Mouse (Mus musculus) midbrain, embryonic 12.5 days (tissue): ENCODE measurements at regions not wholly inside any gene's neighbourhood (a gene's known extent, or its start where the extent isn't known, plus 50 kb on each side); places are given as distances from the start of the nearest gene placed in this dataset.

Source experiments
- ATAC-seq: fragments of 200-750 bp; cut with Nextera tagmentation; 2 replicates; pipeline ENCODE4 v1.8.0; 2017; ENCODE audit warnings: low read depth, moderate TSS enrichment, moderate library complexity; ENCODE audit not compliant: low FRiP score
- H3K27ac ChIP-seq: fragments of 300-500 bp; sonication (generic); replicated peaks from 2 replicates; pipeline ENCODE4 v1.5.1; 2016; ENCODE audit warnings: mild to moderate bottlenecking
- H3K27me3 ChIP-seq: fragments of 300-500 bp; sonication (generic); 2 replicates; pipeline ENCODE4 v1.6.1; 2016; ENCODE audit warnings: mild to moderate bottlenecking
- H3K36me3 ChIP-seq: fragments of 300-500 bp; sonication (generic); 2 replicates; pipeline ENCODE4 v1.6.1; 2016
- H3K4me1 ChIP-seq: fragments of 300-500 bp; sonication (generic); 2 replicates; pipeline ENCODE4 v1.6.1; 2016
- H3K4me2 ChIP-seq: fragments of 300-500 bp; sonication (generic); replicated peaks from 2 replicates; pipeline ENCODE4 v1.6.1; 2016; ENCODE audit warnings: mild to moderate bottlenecking, moderate library complexity
- H3K4me3 ChIP-seq: fragments of 300-500 bp; sonication (generic); 2 replicates; pipeline ENCODE4 v1.5.1; 2016; ENCODE audit warnings: mild to moderate bottlenecking
- H3K9ac ChIP-seq: fragments of 300-500 bp; sonication (generic); replicated peaks from 2 replicates; pipeline ENCODE4 v1.6.1; 2016; ENCODE audit warnings: mild to moderate bottlenecking, moderate library complexity
- H3K9me3 ChIP-seq: fragments of 300-500 bp; sonication (generic); 2 replicates; pipeline ENCODE4 v1.6.1; 2016; ENCODE audit warnings: mild to moderate bottlenecking
- WGBS: fragments of 180-500 bp; shearing (Covaris S2); methylation state at CpG from one replicate; pipeline ENCODE4 v1.1.7; 2016; 5-methylcytosine and 5-hydroxymethylcytosine counted together

DNA sequence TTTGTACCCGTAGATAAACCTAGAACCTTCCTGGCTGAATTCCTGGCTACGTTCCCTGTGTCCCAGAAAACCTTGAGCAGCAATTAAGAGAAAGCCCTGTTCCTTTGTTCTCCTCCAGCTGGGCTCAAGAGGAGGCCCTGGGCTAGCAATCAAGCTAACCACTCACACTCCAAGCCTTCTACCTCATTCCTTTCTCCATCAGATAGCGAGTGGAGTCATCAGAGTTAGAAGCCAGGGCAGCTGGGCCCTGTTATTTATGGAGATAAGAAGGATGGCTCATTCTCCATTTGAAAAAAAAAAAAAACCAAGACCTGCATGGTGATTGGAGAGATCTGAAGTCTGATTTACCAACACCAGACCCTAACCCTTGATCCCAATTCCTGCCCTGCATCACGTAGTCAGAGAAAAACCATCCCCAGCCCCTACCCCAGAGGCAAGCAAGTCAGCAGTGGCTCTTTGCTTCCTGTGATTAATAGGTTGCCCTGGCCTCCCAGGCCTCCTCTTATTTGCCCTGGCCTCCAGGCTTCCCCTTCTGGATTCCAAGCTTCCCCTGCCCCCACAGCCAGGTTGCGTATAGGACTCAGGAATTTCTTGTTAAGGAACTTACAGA, 181.3 kb upstream of the Bcor start:
- no peak for ATAC-seq
- Histone ChIP-seq H3K4me3 (no peak overlapping the region), H3K4me1 (no peaks in the 10 kb centered on the region), H3K36me3 (no peaks in the 10 kb centered on the region), H3K9me3 (no peaks in the 10 kb centered on the region), H3K4me2 (no peak overlapping the region), H3K27me3 (no peaks in the 10 kb centered on the region), H3K9ac (no peak overlapping the region), H3K27ac (no peak overlapping the region)
- WGBS: 73% methylated on average over 5 of the region's 5 CpGs

DNA sequence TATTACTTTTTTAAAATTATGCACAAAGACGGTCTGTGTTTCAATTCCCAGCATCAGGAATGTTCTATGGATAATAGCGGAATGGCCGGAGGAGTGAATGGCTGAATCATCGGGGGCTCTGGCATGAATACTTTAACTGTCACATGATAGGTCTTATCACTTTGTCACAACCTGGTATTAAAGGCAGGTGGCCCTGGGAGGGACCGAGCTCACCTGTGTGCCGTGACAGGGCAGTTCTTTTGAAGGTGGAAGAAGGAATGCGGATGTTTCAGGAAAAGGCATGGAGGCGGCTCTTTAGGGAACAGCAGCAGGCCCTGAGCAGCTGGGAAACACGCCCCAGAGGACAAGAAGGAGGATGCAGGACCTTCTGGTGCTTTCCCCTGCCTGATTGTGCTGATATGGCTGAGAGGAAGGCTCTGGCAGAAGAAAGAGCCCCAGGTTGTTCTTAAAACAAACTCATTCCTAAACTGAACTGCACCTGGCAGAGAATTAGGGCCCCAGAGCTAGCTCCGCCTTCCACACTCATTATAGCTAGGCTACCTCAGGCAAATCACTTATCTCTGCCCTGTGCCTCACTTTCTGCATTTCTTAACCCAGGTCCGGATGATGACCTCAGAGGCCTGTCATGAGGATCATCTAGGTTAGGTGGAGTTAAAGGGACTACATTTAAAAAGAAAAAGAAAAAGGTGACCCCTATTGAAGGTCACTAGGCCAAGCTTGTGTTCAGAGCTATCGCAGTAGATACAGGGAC, 184.8 kb upstream of the Bcor start:
- no peak for ATAC-seq
- H3K4me3 ChIP-seq: no peak overlapping the region
- H3K36me3 ChIP-seq: no peaks in the 10 kb centered on the region
- WGBS: 83% methylated on average over 12 of the region's 12 CpGs
- no peaks in the 10 kb centered on the region for H3K4me1 ChIP-seq
- no peaks in the 10 kb centered on the region for H3K9me3 ChIP-seq
- H3K9ac ChIP-seq: no peak overlapping the region
- no peak overlapping the region for H3K27ac ChIP-seq
- no peak overlapping the region for H3K4me2 ChIP-seq
- H3K27me3 ChIP-seq: no peaks in the 10 kb centered on the region

DNA sequence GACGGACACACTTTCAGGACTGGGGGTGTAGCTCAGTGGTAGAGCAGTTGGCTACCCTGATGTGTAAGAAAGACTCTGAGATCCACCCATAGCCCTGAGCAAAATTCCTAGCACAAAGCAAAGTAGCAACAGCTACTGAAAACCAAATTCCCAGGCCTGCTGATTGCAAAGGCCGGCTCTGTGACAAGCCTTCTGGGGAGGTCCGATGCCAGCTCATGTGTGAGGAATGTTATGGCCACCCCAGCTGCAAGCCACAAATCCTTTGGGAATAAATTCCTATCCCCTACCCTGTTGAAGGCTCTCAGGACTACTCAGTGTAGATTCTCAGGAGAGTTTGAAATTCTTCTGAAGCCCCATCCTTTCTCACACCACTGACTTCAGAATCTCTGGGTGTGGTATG, 186.7 kb upstream of the Bcor start:
- no peak overlapping the region for H3K27ac ChIP-seq
- H3K27me3 ChIP-seq: no peaks in the 10 kb centered on the region
- ATAC-seq: no peak
- H3K4me1 ChIP-seq: no peaks in the 10 kb centered on the region
- H3K9ac ChIP-seq: no peak overlapping the region
- no peaks in the 10 kb centered on the region for H3K9me3 ChIP-seq
- H3K4me3 ChIP-seq: no peak overlapping the region
- WGBS: 74% methylated on average over 3 of the region's 3 CpGs
- no peak overlapping the region for H3K4me2 ChIP-seq
- no peaks in the 10 kb centered on the region for H3K36me3 ChIP-seq

DNA sequence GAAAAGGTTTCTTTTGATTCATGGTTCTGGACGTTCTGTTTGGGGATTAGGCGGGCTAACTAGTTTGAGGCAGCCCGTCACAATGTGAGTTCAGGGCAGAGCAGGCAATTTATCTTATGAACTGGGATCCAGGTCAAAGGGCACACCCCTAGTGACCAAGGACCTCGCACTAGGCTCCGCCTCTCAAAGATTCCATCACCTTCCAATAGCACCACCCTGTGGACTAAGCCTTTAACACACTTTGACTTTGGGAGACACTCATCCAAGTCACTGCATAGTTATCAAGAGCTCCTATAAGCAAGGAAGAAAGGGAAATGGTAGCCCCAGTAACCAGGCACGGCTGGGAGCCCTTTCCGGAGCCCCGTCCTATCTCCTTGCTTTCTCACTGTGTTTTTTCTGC, 188.0 kb upstream of the Bcor start:
- no peak for ATAC-seq
- H3K27me3 ChIP-seq: no peaks in the 10 kb centered on the region; the same call in 1 of the 2 replicates
- no peaks in the 10 kb centered on the region for H3K9me3 ChIP-seq
- H3K27ac ChIP-seq: no peak overlapping the region
- 45% methylated on average over 8 of the region's 8 CpGs for WGBS
- H3K9ac ChIP-seq: no peak overlapping the region
- H3K4me1 ChIP-seq: no peaks in the 10 kb centered on the region
- no peaks in the 10 kb centered on the region for H3K36me3 ChIP-seq
- H3K4me3 ChIP-seq: no peak overlapping the region
- no peak overlapping the region for H3K4me2 ChIP-seq

GRCm38 (mm10) chrX:12354875-12355274, 194.7 kb upstream of the Bcor start:
- H3K4me3 ChIP-seq: no peak overlapping the region
- no peaks in the 10 kb centered on the region for H3K4me1 ChIP-seq
- no peak for ATAC-seq
- H3K27ac ChIP-seq: no peak overlapping the region
- H3K4me2 ChIP-seq: no peak overlapping the region
- H3K27me3 ChIP-seq: no peaks in the 10 kb centered on the region; the same call in 1 of the 2 replicates
- H3K9ac ChIP-seq: no peak overlapping the region
- 92% methylated on average over 2 of the region's 2 CpGs for WGBS
- no peaks in the 10 kb centered on the region for H3K36me3 ChIP-seq
- H3K9me3 ChIP-seq: no peaks in the 10 kb centered on the region

- no peak overlapping the region for H3K4me3 ChIP-seq
- no peak for ATAC-seq
- no peak overlapping the region for H3K9ac ChIP-seq
- H3K4me2 ChIP-seq: no peak overlapping the region
- no peaks in the 10 kb centered on the region for H3K4me1 ChIP-seq
- H3K9me3 ChIP-seq: no peaks in the 10 kb centered on the region
- WGBS: 61% methylated on average over 1 of the region's 1 CpGs
- no peak overlapping the region for H3K27ac ChIP-seq
- no peaks in the 10 kb centered on the region; the same call in 1 of the 2 replicates for H3K27me3 ChIP-seq
- H3K36me3 ChIP-seq: no peaks in the 10 kb centered on the region
Measured at GRCm38 (mm10) chrX:12358026-12358425, 197.9 kb upstream of the Bcor start.

DNA sequence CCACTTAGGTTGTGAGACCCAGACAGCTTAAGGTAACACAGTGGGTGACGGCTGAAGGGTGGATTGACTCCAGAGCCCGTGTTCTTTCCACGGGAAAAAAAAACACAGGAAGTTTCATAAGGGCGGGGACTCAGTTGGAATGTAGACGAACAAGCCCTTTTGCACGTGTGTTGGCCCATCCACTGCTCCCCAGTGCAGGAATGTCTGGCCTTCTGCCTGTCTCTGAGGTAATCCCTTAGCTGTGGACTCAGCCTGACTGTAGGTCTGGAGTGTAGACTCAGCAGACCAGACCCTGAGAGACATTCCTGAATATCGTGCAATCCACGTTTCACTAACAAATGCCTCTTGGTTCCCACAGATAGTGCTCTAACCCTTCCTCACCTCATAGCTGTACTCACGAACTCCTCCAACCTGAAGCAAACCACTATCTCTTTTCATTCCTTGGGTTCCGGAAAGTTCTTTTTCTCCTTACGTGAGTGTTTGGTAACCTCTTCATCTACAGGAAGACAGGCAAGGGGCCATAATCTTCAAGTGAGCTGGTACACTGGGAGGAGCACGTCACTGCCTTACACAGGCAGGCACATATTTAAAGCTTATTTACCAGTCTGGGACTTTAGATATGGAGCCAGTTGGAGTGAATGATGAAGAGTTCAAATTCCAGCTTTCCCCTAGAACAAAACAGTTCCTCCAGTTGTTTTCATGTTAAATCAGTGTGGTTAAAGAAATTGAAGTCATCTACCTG, 205.6 kb upstream of the Bcor start:
- ATAC-seq: no peak
- Histone ChIP-seq H3K27ac (no peak overlapping the region), H3K9ac (no peak overlapping the region), H3K27me3 (peaks cover 10% of the 10 kb centered on the region; the same call in 1 of the 2 replicates), H3K9me3 (no peaks in the 10 kb centered on the region), H3K4me2 (no peak overlapping the region), H3K36me3 (no peaks in the 10 kb centered on the region), H3K4me1 (no peaks in the 10 kb centered on the region), H3K4me3 (no peak overlapping the region)
- 81% methylated on average over 12 of the region's 12 CpGs for WGBS

DNA sequence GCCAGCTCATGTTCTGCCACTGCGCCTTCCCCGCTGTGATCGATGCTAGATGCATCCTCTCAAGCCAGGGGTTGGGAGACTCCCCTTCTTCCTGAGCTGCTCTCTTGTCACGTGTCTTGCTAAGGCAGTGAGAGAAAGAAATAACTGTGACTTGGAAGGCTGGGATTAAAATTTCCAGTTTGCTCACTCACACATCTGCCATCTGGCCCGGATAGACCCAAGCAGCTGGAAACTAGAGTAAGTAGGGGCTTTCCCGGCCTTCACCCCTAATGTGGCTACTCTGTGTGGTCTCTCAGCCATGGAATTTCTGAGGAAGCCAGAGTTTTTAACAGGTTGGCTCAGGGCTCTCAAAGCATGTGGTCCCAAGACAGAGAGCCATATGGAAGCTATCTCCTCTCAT, 206.6 kb upstream of the Bcor start:
- Histone ChIP-seq H3K27me3 (peaks cover 11% of the 10 kb centered on the region; the same call in 1 of the 2 replicates), H3K36me3 (no peaks in the 10 kb centered on the region), H3K9me3 (no peaks in the 10 kb centered on the region), H3K4me2 (no peak overlapping the region), H3K4me1 (no peaks in the 10 kb centered on the region), H3K4me3 (no peak overlapping the region), H3K9ac (no peak overlapping the region), H3K27ac (no peak overlapping the region)
- ATAC-seq: no peak
- WGBS: 84% methylated on average over 5 of the region's 6 CpGs

GRCm38 (mm10) chrX:12373670-12374069, 213.5 kb upstream of the Bcor start:
- Histone ChIP-seq H3K4me1 (no peaks in the 10 kb centered on the region), H3K4me2 (no peak overlapping the region), H3K27ac (no peak overlapping the region), H3K36me3 (no peaks in the 10 kb centered on the region), H3K9ac (no peak overlapping the region), H3K9me3 (no peaks in the 10 kb centered on the region), H3K27me3 (peaks cover 10% of the 10 kb centered on the region; the same call in 1 of the 2 replicates), H3K4me3 (no peak overlapping the region)
- 80% methylated on average over 6 of the region's 6 CpGs for WGBS
- no peak for ATAC-seq

DNA sequence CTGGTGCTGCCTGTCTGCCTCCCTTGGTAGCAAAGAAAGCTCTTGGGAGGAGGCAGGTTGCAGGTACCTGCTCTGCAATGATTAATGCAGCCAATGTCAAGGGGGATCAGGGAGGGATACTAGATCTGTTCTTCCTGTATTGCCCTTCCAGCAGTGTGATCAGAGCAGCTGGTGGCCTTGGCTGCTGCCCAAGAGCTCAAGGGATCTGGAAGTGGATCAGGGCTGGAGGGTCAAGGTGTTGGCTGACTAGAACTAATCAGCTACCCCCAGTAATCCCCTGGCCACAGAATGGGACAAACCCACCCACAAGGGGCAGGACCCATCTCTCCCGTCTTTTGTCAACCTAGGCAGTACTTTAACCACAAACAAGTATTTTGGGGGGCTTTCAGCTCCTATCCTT, 211.8 kb upstream of the Atp6ap2 start:
- H3K27me3 ChIP-seq: peaks cover 5% of the 10 kb centered on the region; the same call in 1 of the 2 replicates
- H3K36me3 ChIP-seq: no peaks in the 10 kb centered on the region
- H3K9ac ChIP-seq: no peak overlapping the region
- H3K4me1 ChIP-seq: no peaks in the 10 kb centered on the region
- H3K9me3 ChIP-seq: no peaks in the 10 kb centered on the region
- 71% methylated on average over 1 of the region's 1 CpGs for WGBS
- no peak overlapping the region for H3K4me2 ChIP-seq
- H3K27ac ChIP-seq: no peak overlapping the region
- no peak for ATAC-seq
- no peak overlapping the region for H3K4me3 ChIP-seq

- no peak overlapping the region for H3K9ac ChIP-seq
- 84% methylated on average over 6 of the region's 6 CpGs for WGBS
- ATAC-seq: no peak
- H3K4me3 ChIP-seq: no peak overlapping the region
- no peaks in the 10 kb centered on the region for H3K9me3 ChIP-seq
- H3K4me1 ChIP-seq: no peaks in the 10 kb centered on the region
- H3K36me3 ChIP-seq: no peaks in the 10 kb centered on the region
- H3K4me2 ChIP-seq: no peak overlapping the region
- H3K27ac ChIP-seq: no peak overlapping the region
- H3K27me3 ChIP-seq: peaks cover 8% of the 10 kb centered on the region; the same call in 1 of the 2 replicates
Measured at GRCm38 (mm10) chrX:12376238-12376980, 211.2 kb upstream of the Atp6ap2 start.

- 83% methylated on average over 7 of the region's 7 CpGs for WGBS
- H3K9me3 ChIP-seq: no peaks in the 10 kb centered on the region
- H3K9ac ChIP-seq: no peak overlapping the region
- H3K27me3 ChIP-seq: peaks cover 8% of the 10 kb centered on the region; the same call in 1 of the 2 replicates
- H3K36me3 ChIP-seq: no peaks in the 10 kb centered on the region
- no peak for ATAC-seq
- no peaks in the 10 kb centered on the region for H3K4me1 ChIP-seq
- H3K4me3 ChIP-seq: no peak overlapping the region
- H3K27ac ChIP-seq: no peak overlapping the region
- H3K4me2 ChIP-seq: no peak overlapping the region
Measured at GRCm38 (mm10) chrX:12377441-12377840, 210.2 kb upstream of the Atp6ap2 start.
